Mouse (Mus musculus) thymus, adult 2 months (tissue): ENCODE data around the gene Slc29a4.

Source experiments
- CTCF ChIP-seq: fragments of 200-500 bp; IDR thresholded peaks from 2 replicates; pipeline ENCODE4 v1.5.1; 2012; ENCODE audit warnings: mild to moderate bottlenecking, control low read depth, low read length, moderate library complexity, borderline replicate concordance; ENCODE audit not compliant: control insufficient read depth, poor library complexity, insufficient read depth; ENCODE audit errors: extremely low read depth
- POLR2A ChIP-seq: fragments of 200-500 bp; IDR thresholded peaks from 2 replicates; pipeline ENCODE4 v1.6.1; 2012; ENCODE audit warnings: mild to moderate bottlenecking, low read length, control low read depth, moderate library complexity; ENCODE audit not compliant: control insufficient read depth, poor library complexity, insufficient read depth; ENCODE audit errors: extremely low read depth

- no peak for TF ChIP-seq CTCF
- no peak for TF ChIP-seq POLR2A
Observed at GRCm38 (mm10) chr5:142761326-142761983, 69.1 kb downstream of the Slc29a4 start.
